Mouse (Mus musculus) thymus, postnatal 36 days (tissue): Measurements from ENCODE around the gene Apoa1.

Experiments
- DNase-seq, 2 experiments: peaks; one replicate each; pipeline ENCODE4 v3.0.0; 2022; ENCODE audit warnings: mixed read lengths in 2 of 2

The Apoa1 gene

GRCm38 (mm10) chr9:46216744-46217470 is 11.5 kb upstream of the Apoa1 start:
- DNase-seq, result no peak

- DNase-seq, result no peak
These were observed 10.2 kb upstream of the Apoa1 start for GRCm38 (mm10) chr9:46218176-46218575.

GRCm38 (mm10) chr9:46223090-46223489 is 5.3 kb upstream of the Apoa1 start:
- DNase-seq, result no peak

GRCm38 (mm10) chr9:46224101-46224500 is 4.3 kb upstream of the Apoa1 start:
- no peak for DNase-seq

GRCm38 (mm10) chr9:46224945-46225660 is 3.3 kb upstream of the Apoa1 start:
- no peak for DNase-seq

GRCm38 (mm10) chr9:46227064-46227614 is 1.2 kb upstream of the Apoa1 start:
- no peak for DNase-seq

GRCm38 (mm10) chr9:46229573-46230449 is 1.4 kb downstream of the Apoa1 start:
- DNase-seq, result peak; percentile 54 to 60

- DNase-seq, result no peak
These were observed 2.1 kb downstream of the Apoa1 start for GRCm38 (mm10) chr9:46230450-46230975.

GRCm38 (mm10) chr9:46235196-46235595 is 6.8 kb downstream of the Apoa1 start:
- DNase-seq, result no peak

GRCm38 (mm10) chr9:46235596-46235648 is 7.0 kb downstream of the Apoa1 start, which contains the start of gene Apoc3:
Apoc3 (minus strand) TSS chr9:46235636.
- no peak for DNase-seq

- DNase-seq, result no peak
These were observed 7.3 kb downstream of the Apoa1 start for GRCm38 (mm10) chr9:46235649-46236048.

GRCm38 (mm10) chr9:46238850-46239249 is 10.5 kb downstream of the Apoa1 start:
- DNase-seq, result no peak

GRCm38 (mm10) chr9:46240526-46241153 is 12.3 kb downstream of the Apoa1 start, which contains the start of gene Apoa4:
Apoa4 (plus strand) TSS chr9:46240696.
- no peak for DNase-seq

- no peak for DNase-seq
These were observed 13.4 kb downstream of the Apoa1 start for GRCm38 (mm10) chr9:46241818-46242217.

- no peak for DNase-seq
These were observed 14.7 kb downstream of the Apoa1 start for GRCm38 (mm10) chr9:46243122-46243521.

- no peak for DNase-seq
These were observed 15.2 kb downstream of the Apoa1 start for GRCm38 (mm10) chr9:46243584-46243983.

GRCm38 (mm10) chr9:46246752-46247324 is 18.5 kb downstream of the Apoa1 start:
- DNase-seq, result peak in 1 of 2 experiments; percentile 15

- DNase-seq, result no peak
These were observed 27.8 kb downstream of the Apoa1 start for GRCm38 (mm10) chr9:46256177-46256576.

- DNase-seq, result no peak
These were observed 28.4 kb downstream of the Apoa1 start for GRCm38 (mm10) chr9:46256658-46257385.

GRCm38 (mm10) chr9:46257546-46257945 is 29.2 kb downstream of the Apoa1 start:
- DNase-seq, result no peak

- no peak for DNase-seq
These were observed 30.7 kb downstream of the Apoa1 start for GRCm38 (mm10) chr9:46259111-46259510.

GRCm38 (mm10) chr9:46261131-46261530 is 32.8 kb downstream of the Apoa1 start:
- no peak for DNase-seq
